Mouse (Mus musculus) thymus, adult 2 months (tissue): ENCODE results near the gene Hmgcs1.

ENCODE experiments used
- CTCF ChIP-seq: fragments of 200-500 bp; IDR thresholded peaks from 2 replicates; pipeline ENCODE4 v1.5.1; 2012; ENCODE audit warnings: mild to moderate bottlenecking, control low read depth, low read length, moderate library complexity, borderline replicate concordance; ENCODE audit not compliant: control insufficient read depth, poor library complexity, insufficient read depth; ENCODE audit errors: extremely low read depth
- POLR2A ChIP-seq: fragments of 200-500 bp; IDR thresholded peaks from 2 replicates; pipeline ENCODE4 v1.6.1; 2012; ENCODE audit warnings: mild to moderate bottlenecking, low read length, control low read depth, moderate library complexity; ENCODE audit not compliant: control insufficient read depth, poor library complexity, insufficient read depth; ENCODE audit errors: extremely low read depth

- no peak for TF ChIP-seq CTCF
- no peak for TF ChIP-seq POLR2A
These were observed 35.4 kb upstream of the Hmgcs1 start for GRCm38 (mm10) chr13:119654734-119655133.
